Mouse (Mus musculus): ENCODE measurements around the gene Ash1l. TPM values are rescaled to one million over a fixed set of nuclear protein-coding genes. Genes with fewer than 3 reads are reported as not detected.
"Not testable (repeated sequence)": the region's sequence is repeated elsewhere in the genome, so short reads cannot be mapped to it uniquely, and the experiment has no call there.

Gene Ash1l
- polyA plus RNA-seq, 1 experiment from 2014 or later = 13.4 TPM

- Histone ChIP-seq H3K4me1 (no peaks in the 10 kb centered on the region), H3K36me3 (peaks cover 100% of the 10 kb centered on the region), H3K27ac (replicated peaks) (no peak overlapping the region), H3K27me3 (ENCODE audit: low read depth, poor library complexity, severe bottlenecking) (no peaks in the 10 kb centered on the region), H3K9me3 (replicated peaks) (no peaks in the 10 kb centered on the region), H3K4me3 (no peak overlapping the region)
- 93% methylated on average over 3 of the region's 3 CpGs for WGBS
- DNase-seq (ENCODE audit: low spot score) = no peak
Observed at GRCm38 (mm10) chr3:88929501-88929900, 20.9 kb upstream of the Ash1l start.

- no peak for DNase-seq (ENCODE audit: low spot score)
- Histone ChIP-seq H3K9me3 (replicated peaks) (no peaks in the 10 kb centered on the region), H3K4me1 (no peaks in the 10 kb centered on the region), H3K27ac (replicated peaks) (no peak overlapping the region), H3K36me3 (peaks cover 83% of the 10 kb centered on the region), H3K4me3 (no peak overlapping the region), H3K27me3 (ENCODE audit: low read depth, poor library complexity, severe bottlenecking) (no peaks in the 10 kb centered on the region)
- 94% methylated on average over 10 of the region's 10 CpGs for WGBS
Observed at GRCm38 (mm10) chr3:88939071-88939470, 11.4 kb upstream of the Ash1l start.

- Histone ChIP-seq H3K27me3 (ENCODE audit: low read depth, poor library complexity, severe bottlenecking) (no peaks in the 10 kb centered on the region), H3K36me3 (peaks cover 76% of the 10 kb centered on the region), H3K27ac (replicated peaks) (no peak overlapping the region), H3K9me3 (replicated peaks) (no peaks in the 10 kb centered on the region), H3K4me1 (no peaks in the 10 kb centered on the region), H3K4me3 (no peak overlapping the region)
- DNase-seq (ENCODE audit: low spot score) = no peak
- 81% methylated on average over 3 of the region's 3 CpGs for WGBS
Observed at GRCm38 (mm10) chr3:88939749-88940148, 10.7 kb upstream of the Ash1l start.

GRCm38 (mm10) chr3:88942316-88942880 is 8.0 kb upstream of the Ash1l start:
- WGBS = 94% methylated on average over 10 of the region's 10 CpGs
- Histone ChIP-seq H3K27me3 (ENCODE audit: low read depth, poor library complexity, severe bottlenecking) (no peaks in the 10 kb centered on the region), H3K36me3 (peaks cover 51% of the 10 kb centered on the region), H3K4me3 (no peak overlapping the region), H3K4me1 (no peaks in the 10 kb centered on the region), H3K27ac (replicated peaks) (no peak overlapping the region), H3K9me3 (replicated peaks) (no peaks in the 10 kb centered on the region)
- DNase-seq (ENCODE audit: low spot score) = no peak

- H3K9me3 ChIP-seq (replicated peaks) = no peaks in the 10 kb centered on the region
- H3K36me3 ChIP-seq = peaks cover 34% of the 10 kb centered on the region
- no peaks in the 10 kb centered on the region for H3K27me3 ChIP-seq (ENCODE audit: low read depth, poor library complexity, severe bottlenecking)
- DNase-seq (ENCODE audit: low spot score) = no peak
- H3K27ac ChIP-seq (replicated peaks) = no peak overlapping the region
- H3K4me1 ChIP-seq = peaks cover 13% of the 10 kb centered on the region
- no peak overlapping the region for H3K4me3 ChIP-seq
- WGBS = 96% methylated on average over 4 of the region's 4 CpGs
Observed at GRCm38 (mm10) chr3:88944109-88944508, 6.3 kb upstream of the Ash1l start.

GRCm38 (mm10) chr3:88949786-88950575 is 441 bp upstream of the Ash1l start:
- Histone ChIP-seq H3K9me3 (replicated peaks) (no peaks in the 10 kb centered on the region), H3K27me3 (ENCODE audit: low read depth, poor library complexity, severe bottlenecking) (no peaks in the 10 kb centered on the region), H3K4me1 (peaks cover 35% of the 10 kb centered on the region), H3K4me3 (peak overlapping the region; percentile 74), H3K27ac (replicated peaks) (peak overlapping the region; percentile 99), H3K36me3 (no peaks in the 10 kb centered on the region)
- under 1% methylated on average over 64 of the region's 92 CpGs for WGBS
- peak; percentile 95 for DNase-seq (ENCODE audit: low spot score)

- no peaks in the 10 kb centered on the region for H3K36me3 ChIP-seq
- 3% methylated on average over 5 of the region's 5 CpGs for WGBS
- no peaks in the 10 kb centered on the region for H3K9me3 ChIP-seq (replicated peaks)
- H3K27ac ChIP-seq (replicated peaks) = peak overlapping the region; percentile 99
- H3K27me3 ChIP-seq (ENCODE audit: low read depth, poor library complexity, severe bottlenecking) = no peaks in the 10 kb centered on the region
- peaks cover 35% of the 10 kb centered on the region for H3K4me1 ChIP-seq
- no peak for DNase-seq (ENCODE audit: low spot score)
- peak overlapping the region; percentile 74 for H3K4me3 ChIP-seq
Observed at GRCm38 (mm10) chr3:88951327-88951800, 942 bp downstream of the Ash1l start.

- WGBS = 84% methylated on average over 4 of the region's 4 CpGs
- Histone ChIP-seq H3K9me3 (replicated peaks) (no peaks in the 10 kb centered on the region), H3K4me3 (no peak overlapping the region), H3K27me3 (ENCODE audit: low read depth, poor library complexity, severe bottlenecking) (no peaks in the 10 kb centered on the region), H3K36me3 (no peaks in the 10 kb centered on the region), H3K4me1 (peaks cover 30% of the 10 kb centered on the region), H3K27ac (replicated peaks) (no peak overlapping the region)
- no peak for DNase-seq (ENCODE audit: low spot score)
Observed at GRCm38 (mm10) chr3:88953246-88953645, 2.8 kb downstream of the Ash1l start.

GRCm38 (mm10) chr3:88953736-88954135 is 3.3 kb downstream of the Ash1l start:
- Histone ChIP-seq H3K36me3 (no peaks in the 10 kb centered on the region), H3K4me3 (no peak overlapping the region), H3K9me3 (replicated peaks) (no peaks in the 10 kb centered on the region), H3K4me1 (peaks cover 25% of the 10 kb centered on the region), H3K27ac (replicated peaks) (no peak overlapping the region), H3K27me3 (ENCODE audit: low read depth, poor library complexity, severe bottlenecking) (no peaks in the 10 kb centered on the region)
- no peak for DNase-seq (ENCODE audit: low spot score)

GRCm38 (mm10) chr3:88963211-88963610 is 12.8 kb downstream of the Ash1l start:
- not testable (repeated sequence) for H3K27me3 ChIP-seq (ENCODE audit: low read depth, poor library complexity, severe bottlenecking); H3K4me3 ChIP-seq; DNase-seq (ENCODE audit: low spot score)

GRCm38 (mm10) chr3:88975012-88975411 is 24.6 kb downstream of the Ash1l start:
- H3K36me3 ChIP-seq = peaks cover 46% of the 10 kb centered on the region
- no peak overlapping the region for H3K27ac ChIP-seq (replicated peaks)
- DNase-seq (ENCODE audit: low spot score) = no peak
- no peaks in the 10 kb centered on the region for H3K4me1 ChIP-seq
- H3K27me3 ChIP-seq (ENCODE audit: low read depth, poor library complexity, severe bottlenecking) = no peaks in the 10 kb centered on the region
- no peaks in the 10 kb centered on the region; the same call in 1 of the 2 replicates for H3K9me3 ChIP-seq (replicated peaks)
- no peak overlapping the region for H3K4me3 ChIP-seq
- WGBS = 92% methylated on average over 2 of the region's 2 CpGs

More at GRCm38 (mm10) chr3:88963211-88963610, 12.8 kb downstream of the Ash1l start:
- H3K9me3 ChIP-seq (replicated peaks); H3K27ac ChIP-seq (replicated peaks); H3K4me1 ChIP-seq: not testable (repeated sequence)
- peaks cover 21% of the 10 kb centered on the region for H3K36me3 ChIP-seq

- no peak overlapping the region for H3K4me3 ChIP-seq
- 94% methylated on average over 8 of the region's 8 CpGs for WGBS
- H3K27ac ChIP-seq (replicated peaks) = no peak overlapping the region
- no peak for DNase-seq (ENCODE audit: low spot score)
- peaks cover 77% of the 10 kb centered on the region for H3K36me3 ChIP-seq
- no peaks in the 10 kb centered on the region; the same call in 1 of the 2 replicates for H3K9me3 ChIP-seq (replicated peaks)
- no peaks in the 10 kb centered on the region for H3K4me1 ChIP-seq
- no peaks in the 10 kb centered on the region for H3K27me3 ChIP-seq (ENCODE audit: low read depth, poor library complexity, severe bottlenecking)
Observed at GRCm38 (mm10) chr3:88981206-88982010, 31.0 kb downstream of the Ash1l start.

Measured in midbrain, embryonic 10.5 days (tissue).